Mouse (Mus musculus) cerebellum, adult 9-10 months (tissue): ENCODE data around the gene Prom2.

Source experiments
- DNase-seq: peaks from one replicate; pipeline ENCODE4 v3.0.0; 2022

Gene Prom2

GRCm38 (mm10) chr2:127541185-127541584, at the start of gene Prom2:
Prom2 (minus strand) TSS chr2:127541467.
- no peak for DNase-seq

- no peak for DNase-seq
Measured at GRCm38 (mm10) chr2:127590840-127591239, 49.6 kb upstream of the Prom2 start.

GRCm38 (mm10) chr2:127590204-127590603, 48.9 kb upstream of the Prom2 start:
- DNase-seq = no peak

- DNase-seq = no peak
Measured at GRCm38 (mm10) chr2:127588897-127589296, 47.6 kb upstream of the Prom2 start.

- DNase-seq = no peak
Measured at GRCm38 (mm10) chr2:127587514-127587844, 46.2 kb upstream of the Prom2 start.

- peak; percentile 88 for DNase-seq
Measured at GRCm38 (mm10) chr2:127586694-127587513, 45.6 kb upstream of the Prom2 start, which contains the start of the genes Zfp661 and Mrps5. Zfp661 (minus strand) TSS chr2:127587094. Mrps5 (plus strand) TSS chr2:127587222.

- DNase-seq = peak; percentile 98
Measured at GRCm38 (mm10) chr2:127584436-127584858, 43.2 kb upstream of the Prom2 start.

GRCm38 (mm10) chr2:127573322-127573721, 32.1 kb upstream of the Prom2 start:
- DNase-seq = no peak

- DNase-seq = peak; percentile 92
Measured at GRCm38 (mm10) chr2:127559070-127559966, 18.1 kb upstream of the Prom2 start.

GRCm38 (mm10) chr2:127551078-127551477, 9.8 kb upstream of the Prom2 start:
- DNase-seq = peak; percentile 92

GRCm38 (mm10) chr2:127550446-127550845, 9.2 kb upstream of the Prom2 start:
- no peak for DNase-seq

- DNase-seq = no peak
Measured at GRCm38 (mm10) chr2:127549711-127550110, 8.4 kb upstream of the Prom2 start.

- DNase-seq = no peak
Measured at GRCm38 (mm10) chr2:127548342-127549074, 7.2 kb upstream of the Prom2 start.

- no peak for DNase-seq
Measured at GRCm38 (mm10) chr2:127541697-127542096, 430 bp upstream of the Prom2 start.

GRCm38 (mm10) chr2:127539494-127539893, 1.8 kb downstream of the Prom2 start:
- peak; percentile 75 for DNase-seq

GRCm38 (mm10) chr2:127537548-127537947, 3.7 kb downstream of the Prom2 start:
- no peak for DNase-seq

GRCm38 (mm10) chr2:127535363-127535762, 5.9 kb downstream of the Prom2 start:
- DNase-seq = no peak

- no peak for DNase-seq
Measured at GRCm38 (mm10) chr2:127532379-127532778, 8.9 kb downstream of the Prom2 start.

- no peak for DNase-seq
Measured at GRCm38 (mm10) chr2:127531592-127531991, 9.7 kb downstream of the Prom2 start.

GRCm38 (mm10) chr2:127530418-127530817, 10.8 kb downstream of the Prom2 start:
- DNase-seq = no peak

- DNase-seq = peak; percentile 89
Measured at GRCm38 (mm10) chr2:127525004-127525775, 16.1 kb downstream of the Prom2 start.
